Comparison of ENCODE assay signal across 8 mouse cellular contexts in genomic region chr11:97536835-97537579, GRCm38 (mm10). TPM values are rescaled to one million over a fixed set of nuclear protein-coding genes. Genes with fewer than 3 reads are reported as not detected.
DNase-seq lines count a peak whose midpoint lies in the region; ATAC-seq and TF ChIP-seq lines count a peak whose summit lies in the region.

No protein-coding gene starts in this region.

- peak; percentile 25; the same call in 1 of the 2 replicates for ATAC-seq in lung, embryonic 14.5 days (ENCODE audit: insufficient read depth)
- peak; percentile 26; the same call in 1 of the 2 replicates for ATAC-seq in forebrain, embryonic 13.5 days
- peak; percentile 18; the same call in 1 of the 2 replicates for ATAC-seq in limb, embryonic 11.5 days (ENCODE audit: insufficient number of reproducible peaks, low FRiP score, low TSS enrichment, low read depth)

- peak; percentile 59 for TF ChIP-seq CTCF in lung, embryonic 14.5 days (IDR thresholded peaks at IDR 0.05; ENCODE audit: low read depth)

- DNase-seq in lung, embryonic 14.5 days, result peak; percentile 58
- DNase-seq in lung, postnatal 36 days, result no peak
- DNase-seq in cerebellum, adult 18-20 months, result peak; percentile 89 to 95
- DNase-seq in limb, embryonic 11.5 days (ENCODE audit: low spot score), result peak; percentile 63
- DNase-seq in retina, embryonic 14.5 days (ENCODE audit: low spot score), result peak; percentile 65
- no peak for DNase-seq in T-cell, adult 2 months (ENCODE audit: low spot score)
- no peak for DNase-seq in ovary, postnatal 14 days (ENCODE audit: low spot score)

- no peaks in the 10 kb centered on the region for H3K9me3 ChIP-seq in lung, embryonic 14.5 days (ENCODE audit: low read depth, low read length)
- no peaks in the 10 kb centered on the region for H3K9me3 ChIP-seq in forebrain, embryonic 13.5 days (replicated peaks)
- H3K9me3 ChIP-seq in limb, embryonic 11.5 days (ENCODE audit: control insufficient read depth, low read length), result no peaks in the 10 kb centered on the region; the same call in 1 of the 2 replicates

- peaks cover 8% of the 10 kb centered on the region for H3K4me1 ChIP-seq in lung, embryonic 14.5 days (ENCODE audit: insufficient read depth)
- H3K4me1 ChIP-seq in forebrain, embryonic 13.5 days, result peaks cover 76% of the 10 kb centered on the region
- H3K4me1 ChIP-seq in limb, embryonic 11.5 days (ENCODE audit: control insufficient read depth, insufficient read depth, low read length), result peaks cover 20% of the 10 kb centered on the region

- peak overlapping the region; percentile 35 for H3K4me3 ChIP-seq in lung, embryonic 14.5 days (ENCODE audit: low read depth, low read length)
- H3K4me3 ChIP-seq in forebrain, embryonic 13.5 days, result peak overlapping the region; percentile 30
- H3K4me3 ChIP-seq in limb, embryonic 11.5 days (ENCODE audit: low read depth, low read length), result peak overlapping the region; percentile 34

- peak overlapping the region; percentile 69 for H3K4me2 ChIP-seq in lung, embryonic 14.5 days
- peak overlapping the region; percentile 63 for H3K4me2 ChIP-seq in forebrain, embryonic 13.5 days
- peak overlapping the region; percentile 88 for H3K4me2 ChIP-seq in limb, embryonic 11.5 days (ENCODE audit: low read depth, severe bottlenecking)

- peaks cover 69% of the 10 kb centered on the region for H3K27me3 ChIP-seq in lung, embryonic 14.5 days (ENCODE audit: insufficient read depth, low read length)
- peaks cover 63% of the 10 kb centered on the region for H3K27me3 ChIP-seq in forebrain, embryonic 13.5 days
- peaks cover 62% of the 10 kb centered on the region for H3K27me3 ChIP-seq in limb, embryonic 11.5 days (ENCODE audit: control insufficient read depth, insufficient read depth, low read length)

- H3K9ac ChIP-seq in lung, embryonic 14.5 days, result no peak overlapping the region; the same call in 1 of the 2 replicates
- peak overlapping the region; percentile 58 for H3K9ac ChIP-seq in forebrain, embryonic 13.5 days
- H3K9ac ChIP-seq in limb, embryonic 11.5 days (ENCODE audit: low read length), result peak overlapping the region; percentile 43

- under 1% methylated on average over 36 of the region's 36 CpGs for WGBS in lung, embryonic 14.5 days
- WGBS in forebrain, embryonic 13.5 days, result under 1% methylated on average over 34 of the region's 36 CpGs
- 1% methylated on average over 36 of the region's 36 CpGs for WGBS in limb, embryonic 11.5 days

- H3K36me3 ChIP-seq in lung, embryonic 14.5 days (ENCODE audit: insufficient read depth), result no peaks in the 10 kb centered on the region
- H3K36me3 ChIP-seq in forebrain, embryonic 13.5 days (ENCODE audit: poor library complexity, severe bottlenecking), result peaks cover 27% of the 10 kb centered on the region
- no peaks in the 10 kb centered on the region for H3K36me3 ChIP-seq in limb, embryonic 11.5 days (ENCODE audit: control insufficient read depth, insufficient read depth, low read length)

- H3K27ac ChIP-seq in lung, embryonic 14.5 days (ENCODE audit: low read depth), result no peak overlapping the region
- H3K27ac ChIP-seq in forebrain, embryonic 13.5 days, result no peak overlapping the region
- no peak overlapping the region for H3K27ac ChIP-seq in limb, embryonic 11.5 days (replicated peaks; ENCODE audit: low read depth, low read length)

RNA-seq across cellular contexts. Expression of gene 4933428G20Rik, which starts 36.9 kb away (rescaled TPM):
- 0.13 and 0.23 TPM in 2 replicates for polyA plus RNA-seq in lung, embryonic 14.5 days (2014; fragmentation: Nextera tagmentation; extraction: Ambion mirVana)
- polyA plus RNA-seq in forebrain, embryonic 13.5 days (2015; fragmentation: Nextera tagmentation; extraction: Ambion mirVana), result 0.46 and 1.0 TPM in 2 replicates
- polyA plus RNA-seq in limb, embryonic 11.5 days (2014; fragmentation: Nextera tagmentation; extraction: Ambion mirVana), result 0.13 TPM in 1 of 2 replicates, not detected in the other

RNA-seq across cellular contexts. Expression of gene Srcin1, which starts 39.0 kb away (rescaled TPM):
- polyA plus RNA-seq in lung, embryonic 14.5 days (2014; fragmentation: Nextera tagmentation; extraction: Ambion mirVana), result 0.68 and 0.70 TPM in 2 replicates
- polyA plus RNA-seq in forebrain, embryonic 13.5 days (2015; fragmentation: Nextera tagmentation; extraction: Ambion mirVana), result 5.6 and 6.4 TPM in 2 replicates
- 0.28 and 0.34 TPM in 2 replicates for polyA plus RNA-seq in limb, embryonic 11.5 days (2014; fragmentation: Nextera tagmentation; extraction: Ambion mirVana)

Comparison
In these comparisons a context has a peak if more than half of its experiments do, and no peak if none do; other contexts are left out.
1. DNase-seq: peak in lung, embryonic 14.5 days (single experiment), cerebellum, adult 18-20 months (2 of 2), limb, embryonic 11.5 days (single experiment) and retina, embryonic 14.5 days (single experiment); none in lung, postnatal 36 days (single experiment), T-cell, adult 2 months (single experiment) and ovary, postnatal 14 days (single experiment).
2. Peak in every context shown above with its lines, with median percentiles within 50 percentile points of each other: ATAC-seq, H3K4me2 ChIP-seq and H3K4me3 ChIP-seq.